Mouse (Mus musculus) mature B cell (primary cell): Measurements from ENCODE around the gene Icmt.

Experiments
- in situ Hi-C: fragments of 300-500 bp; cut with MboI; formaldehyde crosslinking; loops from 2 replicates; pipeline ENCODE4 v1.14.3; 2019

The Icmt gene

GRCm38 (mm10) chr4:152296874-152297861 is at the start of gene Icmt:
Icmt (plus strand) TSS chr4:152297227.
- in situ Hi-C loops: no loop called here

- in situ Hi-C loops: no loop called here
Measured at GRCm38 (mm10) chr4:152250615-152251014, 46.4 kb upstream of the Icmt start.

- in situ Hi-C loops: no loop called here
Measured at GRCm38 (mm10) chr4:152253183-152253759, 43.8 kb upstream of the Icmt start.

GRCm38 (mm10) chr4:152257070-152257469 is 40.0 kb upstream of the Icmt start:
- in situ Hi-C loops: no loop called here

- in situ Hi-C loops: no loop called here
Measured at GRCm38 (mm10) chr4:152260451-152260850, 36.6 kb upstream of the Icmt start.

- in situ Hi-C loops: no loop called here
Measured at GRCm38 (mm10) chr4:152262187-152262586, 34.8 kb upstream of the Icmt start.

GRCm38 (mm10) chr4:152263089-152263488 is 33.9 kb upstream of the Icmt start:
- in situ Hi-C loops: no loop called here

GRCm38 (mm10) chr4:152263512-152264176 is 33.4 kb upstream of the Icmt start:
- in situ Hi-C loops: no loop called here

GRCm38 (mm10) chr4:152264177-152264530 is 32.9 kb upstream of the Icmt start:
- in situ Hi-C loops: no loop called here

- in situ Hi-C loops: no loop called here
Measured at GRCm38 (mm10) chr4:152264867-152265568, 32.0 kb upstream of the Icmt start.

- in situ Hi-C loops: no loop called here
Measured at GRCm38 (mm10) chr4:152265791-152266190, 31.2 kb upstream of the Icmt start.

GRCm38 (mm10) chr4:152266236-152266895 is 30.7 kb upstream of the Icmt start:
- in situ Hi-C loops: no loop called here

- in situ Hi-C loops: no loop called here
Measured at GRCm38 (mm10) chr4:152267748-152268369, 29.2 kb upstream of the Icmt start.

- in situ Hi-C loops: no loop called here
Measured at GRCm38 (mm10) chr4:152269967-152270366, 27.1 kb upstream of the Icmt start.

- in situ Hi-C loops: no loop called here
Measured at GRCm38 (mm10) chr4:152270599-152270998, 26.4 kb upstream of the Icmt start.

GRCm38 (mm10) chr4:152271334-152271733 is 25.7 kb upstream of the Icmt start:
- in situ Hi-C loops: no loop called here

- in situ Hi-C loops: no loop called here
Measured at GRCm38 (mm10) chr4:152272006-152272405, 25.0 kb upstream of the Icmt start.

- in situ Hi-C loops: no loop called here
Measured at GRCm38 (mm10) chr4:152272449-152273049, 24.5 kb upstream of the Icmt start.

- in situ Hi-C loops: no loop called here
Measured at GRCm38 (mm10) chr4:152273191-152273590, 23.8 kb upstream of the Icmt start.

GRCm38 (mm10) chr4:152273621-152274236 is 23.3 kb upstream of the Icmt start, which contains the start of gene Gpr153:
Gpr153 (plus strand) TSS chr4:152274232.
- in situ Hi-C loops: no loop called here
